Mouse (Mus musculus) hindbrain, postnatal 0 days (tissue): ENCODE data around the gene Hikeshi. TPM values are rescaled to one million over a fixed set of nuclear protein-coding genes. Genes with fewer than 3 reads are reported as not detected.

Source experiments
- ATAC-seq: fragments of 200-750 bp; cut with Nextera tagmentation; 2 replicates; pipeline ENCODE4 v1.8.0; 2017; ENCODE audit warnings: mild to moderate bottlenecking, moderate TSS enrichment, moderate library complexity
- DNase-seq: peaks from one replicate; pipeline ENCODE4 v3.0.0-alpha.2; 2015; ENCODE audit warnings: low spot score
- H3K27ac ChIP-seq: fragments of 300-500 bp; sonication (generic); 2 replicates; pipeline ENCODE4 v1.5.1; 2014; ENCODE audit warnings: mild to moderate bottlenecking
- H3K27me3 ChIP-seq: fragments of 300-500 bp; sonication (generic); 2 replicates; pipeline ENCODE4 v1.6.1; 2014; ENCODE audit warnings: low read length, mixed read lengths; ENCODE audit not compliant: insufficient read depth
- H3K36me3 ChIP-seq: fragments of 300-500 bp; sonication (generic); 2 replicates; pipeline ENCODE4 v1.6.1; 2014; ENCODE audit warnings: low read length, mixed read lengths; ENCODE audit not compliant: insufficient read depth
- H3K4me1 ChIP-seq: fragments of 300-500 bp; sonication (generic); 2 replicates; pipeline ENCODE4 v1.6.1; 2014; ENCODE audit warnings: antibody characterized with exemption, low read length, mixed read lengths; ENCODE audit not compliant: insufficient read depth
- H3K4me2 ChIP-seq: fragments of 300-500 bp; sonication (generic); 2 replicates; pipeline ENCODE4 v1.6.1; 2014; ENCODE audit warnings: low read depth, mild to moderate bottlenecking, low read length, moderate library complexity, mixed read lengths
- H3K4me3 ChIP-seq: fragments of 300-500 bp; sonication (generic); 2 replicates; pipeline ENCODE4 v1.5.1; 2014; ENCODE audit warnings: low read length
- H3K9ac ChIP-seq: fragments of 300-500 bp; sonication (generic); replicated peaks from 2 replicates; pipeline ENCODE4 v1.6.1; 2014; ENCODE audit warnings: mild to moderate bottlenecking, low read length, moderate library complexity, mixed read lengths
- H3K9me3 ChIP-seq: fragments of 300-500 bp; sonication (generic); 2 replicates; pipeline ENCODE4 v1.6.1; 2016; ENCODE audit warnings: low read length, mixed read lengths
- CTCF ChIP-seq: IDR thresholded peaks from 2 replicates; pipeline ENCODE4 v1.5.1; 2016; ENCODE audit warnings: antibody characterized with exemption, control low read depth, low read depth
- WGBS: fragments of 180-500 bp; shearing (Covaris S2); extraction: QIAGEN DNeasy Blood & Tissue Kit; methylation state at CpG from one replicate; pipeline ENCODE4 v1.1.7; 2014; 5-methylcytosine and 5-hydroxymethylcytosine counted together
- polyA plus RNA-seq: library from polyadenylated mRNA; unstranded; fragments of >200 nt; fragmentation: Nextera tagmentation; extraction: Ambion mirVana; gene quantifications from 2 replicates; pipeline ENCODE4 v1.2.1, GENCODE M21; 2015
- total RNA-seq: library from RNA; depleted of rRNA; stranded (reverse); fragments of >200 nt; gene quantifications from 2 replicates; pipeline ENCODE4 v1.2.3, GENCODE M21; 2014

The Hikeshi gene
- total and polyA plus RNA-seq, 2 experiments from 2014 or later, result 64.4 to 139 TPM

DNA sequence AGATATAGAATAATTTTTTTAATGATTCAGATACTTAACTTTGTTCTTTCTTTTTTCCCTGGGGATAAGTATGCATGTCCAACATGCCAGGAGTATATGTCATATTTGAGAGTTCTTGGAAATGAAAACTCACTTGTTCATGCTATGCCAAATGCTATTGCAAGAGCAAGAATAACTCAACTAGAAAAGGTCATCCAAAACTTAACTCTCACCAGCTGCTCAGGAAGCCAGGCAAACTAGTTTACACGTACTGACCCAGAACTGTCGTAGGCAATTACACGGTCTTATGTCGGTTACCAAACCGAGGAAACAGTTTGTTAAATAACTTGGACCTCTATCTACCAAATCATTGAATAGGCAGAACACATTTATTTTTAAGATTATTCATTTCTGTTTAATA lies 24.3 kb downstream of the Hikeshi start:
- TF ChIP-seq CTCF, result no peak
- WGBS, result 93% methylated on average over 5 of the region's 5 CpGs
- ATAC-seq (no peak), DNase-seq (no peak)
- Histone ChIP-seq H3K9me3 (no peaks in the 10 kb centered on the region), H3K36me3 (peaks cover 8% of the 10 kb centered on the region; the same call in 1 of the 2 replicates), H3K27me3 (no peaks in the 10 kb centered on the region), H3K27ac (no peak overlapping the region), H3K4me3 (no peak overlapping the region), H3K4me2 (no peak overlapping the region), H3K4me1 (no peaks in the 10 kb centered on the region), H3K9ac (no peak overlapping the region)

DNA sequence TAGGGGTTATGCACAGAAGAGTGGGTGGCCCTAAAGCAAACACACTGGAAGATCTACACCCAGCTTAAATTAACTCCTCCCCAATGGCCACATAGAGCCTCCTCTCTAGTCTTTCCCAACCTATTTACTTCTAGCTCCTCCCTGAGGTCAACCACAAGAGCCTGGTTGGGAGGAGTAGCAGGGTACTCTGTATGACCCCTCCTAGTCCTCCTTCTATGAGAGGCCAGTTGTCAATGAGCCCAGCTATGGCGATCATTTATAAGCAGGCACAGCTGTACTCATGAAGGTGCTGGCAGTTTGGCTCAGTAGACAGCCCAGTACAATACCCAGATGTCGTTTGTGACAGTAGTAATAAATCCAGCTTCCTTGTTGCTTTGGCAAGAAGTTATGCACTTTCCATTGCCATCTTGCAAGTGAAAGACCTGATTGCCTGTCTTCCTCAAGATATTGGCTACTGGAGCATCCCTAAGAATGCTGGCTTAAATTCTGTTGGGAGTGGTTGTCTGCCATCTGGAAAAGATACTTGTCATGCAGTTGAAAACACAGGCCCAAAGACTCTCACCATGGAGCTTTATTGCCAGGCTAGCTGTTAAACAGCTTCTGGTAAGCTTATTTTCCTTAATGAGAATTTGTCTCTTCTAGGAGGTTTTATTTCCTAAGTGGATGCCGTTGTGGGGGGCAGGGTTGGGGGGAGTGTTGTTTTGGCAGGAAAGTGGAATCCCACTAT lies 27.4 kb downstream of the Hikeshi start:
- DNase-seq (no peak), ATAC-seq (no peak)
- WGBS, result 87% methylated on average over 3 of the region's 3 CpGs

GRCm38 (mm10) chr7:89912356-89912755 lies 28.6 kb downstream of the Hikeshi start:
- H3K4me1 ChIP-seq, result no peaks in the 10 kb centered on the region
- 87% methylated on average over 3 of the region's 3 CpGs for WGBS
- peaks cover 5% of the 10 kb centered on the region; the same call in 1 of the 2 replicates for H3K36me3 ChIP-seq
- no peak for DNase-seq
- H3K4me2 ChIP-seq, result no peak overlapping the region
- H3K4me3 ChIP-seq, result no peak overlapping the region
- TF ChIP-seq CTCF, result no peak
- ATAC-seq, result no peak
- no peaks in the 10 kb centered on the region for H3K27me3 ChIP-seq
- H3K27ac ChIP-seq, result no peak overlapping the region
- no peaks in the 10 kb centered on the region for H3K9me3 ChIP-seq
- no peak overlapping the region for H3K9ac ChIP-seq

More for the DNA sequence above, 27.4 kb downstream of the Hikeshi start:
- no peaks in the 10 kb centered on the region for H3K4me1 ChIP-seq
- H3K4me2 ChIP-seq, result no peak overlapping the region
- H3K27me3 ChIP-seq, result no peaks in the 10 kb centered on the region
- no peak overlapping the region for H3K4me3 ChIP-seq
- TF ChIP-seq CTCF, result no peak
- peaks cover 5% of the 10 kb centered on the region; the same call in 1 of the 2 replicates for H3K36me3 ChIP-seq
- no peak overlapping the region for H3K27ac ChIP-seq
- H3K9me3 ChIP-seq, result no peaks in the 10 kb centered on the region
- no peak overlapping the region for H3K9ac ChIP-seq

- ATAC-seq (no peak), DNase-seq (no peak)
- no peaks in the 10 kb centered on the region for H3K4me1 ChIP-seq
- 87% methylated on average over 4 of the region's 4 CpGs for WGBS
- no peaks in the 10 kb centered on the region for H3K36me3 ChIP-seq
- no peak overlapping the region for H3K27ac ChIP-seq
- TF ChIP-seq CTCF, result no peak
- H3K4me2 ChIP-seq, result no peak overlapping the region
- H3K4me3 ChIP-seq, result no peak overlapping the region
- no peak overlapping the region for H3K9ac ChIP-seq
- H3K27me3 ChIP-seq, result no peaks in the 10 kb centered on the region
- no peaks in the 10 kb centered on the region for H3K9me3 ChIP-seq
Measured at GRCm38 (mm10) chr7:89909711-89910110, 31.3 kb downstream of the Hikeshi start.

DNA sequence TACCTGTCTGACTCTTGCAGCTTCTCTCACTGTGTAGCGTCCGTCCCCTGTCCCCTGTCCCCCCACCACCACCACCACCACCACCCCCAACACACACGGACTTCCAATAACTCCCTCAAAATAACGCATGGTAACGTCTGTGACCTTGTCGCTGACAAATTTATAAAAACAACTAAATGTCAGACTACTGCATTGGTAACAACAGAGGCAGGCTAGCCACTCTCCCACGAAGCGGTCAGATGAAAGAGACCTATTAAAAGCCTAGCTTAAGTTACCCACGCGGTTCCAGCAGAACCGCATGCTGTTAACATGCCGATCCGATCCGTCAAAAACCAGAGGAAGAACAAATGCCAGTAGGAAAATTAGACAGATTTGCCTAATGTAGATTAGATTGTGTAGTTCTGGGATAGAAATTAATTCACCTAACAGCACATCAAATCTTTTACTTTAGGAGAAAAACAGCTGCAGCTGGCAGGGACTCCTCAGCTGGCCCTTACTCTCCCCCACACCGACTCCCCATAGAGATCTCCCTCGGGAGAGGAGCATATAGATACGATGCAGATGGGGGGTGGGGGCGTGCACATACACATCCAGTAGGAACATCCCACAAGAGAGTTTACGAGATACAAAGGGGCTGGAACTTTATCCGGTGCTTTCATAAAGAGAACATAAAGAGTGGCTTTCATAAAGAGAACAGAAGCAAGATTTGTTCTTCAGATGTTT lies 31.9 kb downstream of the Hikeshi start:
- H3K27me3 ChIP-seq, result no peaks in the 10 kb centered on the region
- H3K4me2 ChIP-seq, result no peak overlapping the region
- WGBS, result 77% methylated on average over 20 of the region's 20 CpGs
- ATAC-seq (no peak), DNase-seq (no peak)
- no peaks in the 10 kb centered on the region for H3K4me1 ChIP-seq
- H3K4me3 ChIP-seq, result no peak overlapping the region
- TF ChIP-seq CTCF, result no peak
- no peak overlapping the region for H3K27ac ChIP-seq
- no peaks in the 10 kb centered on the region for H3K9me3 ChIP-seq
- no peak overlapping the region for H3K9ac ChIP-seq
- H3K36me3 ChIP-seq, result no peaks in the 10 kb centered on the region

GRCm38 (mm10) chr7:89908421-89908820 lies 32.6 kb downstream of the Hikeshi start:
- H3K4me1 ChIP-seq, result no peaks in the 10 kb centered on the region
- WGBS, result 72% methylated on average over 7 of the region's 7 CpGs
- H3K9ac ChIP-seq, result no peak overlapping the region
- no peaks in the 10 kb centered on the region for H3K27me3 ChIP-seq
- ATAC-seq, result no peak
- no peaks in the 10 kb centered on the region for H3K36me3 ChIP-seq
- TF ChIP-seq CTCF, result no peak
- H3K27ac ChIP-seq, result no peak overlapping the region
- H3K9me3 ChIP-seq, result no peaks in the 10 kb centered on the region
- H3K4me2 ChIP-seq, result no peak overlapping the region
- no peak for DNase-seq
- no peak overlapping the region for H3K4me3 ChIP-seq

- H3K27me3 ChIP-seq, result no peaks in the 10 kb centered on the region
- WGBS, result 21% methylated on average over 8 of the region's 8 CpGs
- no peak overlapping the region for H3K9ac ChIP-seq
- peak; percentile 85 for DNase-seq
- no peaks in the 10 kb centered on the region for H3K4me1 ChIP-seq
- H3K4me2 ChIP-seq, result no peak overlapping the region
- H3K36me3 ChIP-seq, result no peaks in the 10 kb centered on the region
- no peak overlapping the region for H3K27ac ChIP-seq
- H3K4me3 ChIP-seq, result no peak overlapping the region
- H3K9me3 ChIP-seq, result no peaks in the 10 kb centered on the region
- TF ChIP-seq CTCF, result peak; percentile 92
- peak; percentile 66; the same call in 1 of the 2 replicates for ATAC-seq
Measured at GRCm38 (mm10) chr7:89907950-89908349, 33.1 kb downstream of the Hikeshi start.
